Mouse (Mus musculus) lung, postnatal 0 days (tissue): ENCODE measurements around the gene Arsg.

ENCODE experiments used
- CTCF ChIP-seq: IDR thresholded peaks from 2 replicates; pipeline ENCODE4 v1.5.1; 2016; ENCODE audit warnings: antibody characterized with exemption, mild to moderate bottlenecking
- EP300 ChIP-seq: IDR thresholded peaks from 2 replicates; pipeline ENCODE4 v1.6.1; 2016; ENCODE audit warnings: antibody characterized with exemption, mild to moderate bottlenecking, control low read depth

- TF ChIP-seq CTCF: peak; percentile 73
- no peak for TF ChIP-seq EP300
Observed at GRCm38 (mm10) chr11:109444600-109444999, 28.6 kb upstream of the Arsg start.
